Mouse (Mus musculus) hematopoietic stem cell, adult 5-6 weeks (primary cell): ENCODE data around the gene Ets2. TPM values are rescaled to one million over a fixed set of nuclear protein-coding genes. Genes with fewer than 3 reads are reported as not detected.
"Not testable (repeated sequence)": the region's sequence is repeated elsewhere in the genome, so short reads cannot be mapped to it uniquely, and the experiment has no call there.

Experiments used
- ATAC-seq, 2 experiments: fragments of 125-278 bp in 1 of 2; replicated peaks in 1 of 2; 2 replicates each; pipeline ENCODE4 v1.8.0; 2016 to 2017; ENCODE audit warnings: inconsistent platforms in 2 of 2, mild to moderate bottlenecking in 2 of 2, moderate number of reproducible peaks in 2 of 2, low read depth in 1 of 2, moderate TSS enrichment in 1 of 2; ENCODE audit not compliant: low FRiP score in 2 of 2, poor library complexity in 2 of 2, severe bottlenecking in 2 of 2, insufficient read depth in 1 of 2, low TSS enrichment in 1 of 2
- total RNA-seq: library from RNA; stranded (forward); fragments of 172-1452, 232-1000 nt; gene quantifications from 2 replicates; pipeline ENCODE4 v1.2.3, GENCODE M21; 2017

Gene Ets2
- total RNA-seq, 1 experiment from 2014 or later: 9.7 TPM

- no peak for ATAC-seq
Observed at GRCm38 (mm10) chr16:95746565-95746964, 44.7 kb downstream of the Ets2 start.

- peak; percentile 14 to 40; a peak in 1 of 4 replicates for ATAC-seq
Observed at GRCm38 (mm10) chr16:95749291-95750103, 47.6 kb downstream of the Ets2 start.

- peak; percentile 43 to 52; a peak in 1 of 4 replicates for ATAC-seq
Observed at GRCm38 (mm10) chr16:95750211-95750629, 48.3 kb downstream of the Ets2 start.

DNA sequence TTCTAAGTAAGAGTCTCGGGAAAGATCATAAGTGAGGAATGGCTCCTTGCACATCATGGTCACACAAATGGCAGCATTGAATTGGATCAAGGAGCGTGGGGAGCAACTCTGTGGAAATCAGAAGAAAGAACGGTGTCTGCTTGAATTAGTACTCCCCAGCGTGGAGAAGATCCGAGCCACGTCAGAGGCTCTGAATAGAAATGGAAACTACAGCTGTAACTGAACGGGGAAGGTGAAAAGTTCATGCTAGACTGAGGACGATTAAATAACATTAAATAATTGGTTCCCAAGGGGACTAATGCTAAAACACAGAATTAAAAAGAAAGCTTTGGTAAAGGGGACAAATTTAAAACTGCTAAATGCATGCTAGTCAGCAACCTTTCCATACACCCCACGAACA, 50.6 kb downstream of the Ets2 start:
- no peak for ATAC-seq

DNA sequence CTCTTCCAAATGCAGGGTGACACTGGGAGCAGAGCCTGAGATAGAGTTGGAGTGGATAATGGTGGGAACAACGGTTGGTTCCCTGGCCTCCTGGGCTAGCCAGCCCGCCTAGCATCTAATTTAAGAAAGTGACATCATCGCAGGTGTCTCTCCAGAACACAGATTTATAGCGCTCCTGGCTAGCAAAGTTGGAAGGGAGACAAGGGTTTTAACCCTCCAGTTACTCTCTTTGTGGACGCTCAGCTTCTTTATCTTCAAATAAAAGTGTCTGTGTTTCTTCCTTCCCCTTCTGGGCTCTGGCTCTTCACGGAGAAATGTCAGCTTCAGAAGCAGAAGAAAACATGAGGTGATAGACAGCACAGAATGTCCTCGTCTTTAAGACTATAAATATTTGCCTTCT, 51.4 kb downstream of the Ets2 start:
- no peak for ATAC-seq

DNA sequence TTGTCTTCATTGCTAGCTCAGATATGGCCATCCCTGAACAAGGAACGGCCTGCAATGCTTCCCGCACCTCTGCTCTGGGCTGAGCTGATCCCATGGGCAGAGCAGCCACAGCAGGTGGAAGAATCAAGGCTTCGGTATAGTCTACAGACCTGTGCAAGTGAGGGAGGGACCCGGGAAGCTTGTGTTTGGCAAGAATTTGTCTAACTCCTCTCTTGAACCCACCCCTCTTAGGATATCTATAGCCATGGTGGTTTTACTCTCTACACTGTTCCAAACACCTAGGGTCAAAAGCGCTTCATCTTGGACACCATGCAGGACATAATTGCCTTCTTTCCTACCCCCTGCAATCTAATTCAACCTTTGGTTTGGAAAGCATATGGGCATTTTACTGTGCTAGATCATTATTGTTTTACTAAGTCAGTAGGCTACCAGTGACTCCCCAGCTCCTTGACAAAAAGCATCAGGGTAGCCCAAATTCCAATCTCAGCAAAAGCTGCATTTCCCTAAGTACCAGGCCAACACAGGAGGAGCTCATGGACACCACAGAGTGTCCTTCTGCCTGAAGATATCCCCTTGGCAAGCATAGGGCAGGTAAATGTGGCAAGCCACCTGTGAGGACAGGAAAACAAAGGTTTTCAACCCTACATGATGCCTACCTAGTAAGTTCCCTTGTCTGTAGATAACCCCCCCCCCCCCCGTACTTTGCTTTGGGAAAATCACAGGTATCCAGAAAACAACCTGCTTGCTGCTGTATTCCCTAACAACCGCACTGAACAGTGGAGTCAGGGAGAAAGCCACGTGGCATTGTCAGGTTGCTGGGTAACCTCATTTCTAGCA, 57.5 kb downstream of the Ets2 start:
- no peak for ATAC-seq

DNA sequence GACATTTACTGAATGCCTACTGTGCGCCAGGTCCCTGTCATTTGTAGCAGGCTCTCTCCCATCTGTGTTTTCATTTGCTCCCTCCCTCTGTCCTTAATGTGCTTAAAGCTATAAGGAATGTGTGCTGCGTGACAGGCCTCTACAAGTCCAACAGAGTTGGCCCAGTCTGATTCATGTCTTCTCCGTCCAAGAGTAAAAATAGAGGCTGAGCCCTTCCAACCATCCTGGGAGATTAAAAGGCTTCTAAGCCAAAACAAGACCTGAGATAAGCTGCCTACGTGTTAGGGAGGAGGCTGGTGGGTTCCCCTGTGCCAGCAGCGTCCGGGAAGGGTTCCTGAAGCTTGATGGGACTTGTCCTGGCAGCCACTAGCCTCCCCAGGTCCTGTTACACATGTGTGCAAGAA, 58.1 kb downstream of the Ets2 start:
- ATAC-seq: no peak

- ATAC-seq: no peak
Observed at GRCm38 (mm10) chr16:95761742-95762141, 59.9 kb downstream of the Ets2 start.

- no peak for ATAC-seq
Observed at GRCm38 (mm10) chr16:95763201-95763600, 61.3 kb downstream of the Ets2 start.

- not testable (repeated sequence) for ATAC-seq
Observed at GRCm38 (mm10) chr16:95764041-95764440, 62.2 kb downstream of the Ets2 start.

GRCm38 (mm10) chr16:95766181-95766580, 64.3 kb downstream of the Ets2 start:
- no peak for ATAC-seq

GRCm38 (mm10) chr16:95767246-95767645, 65.4 kb downstream of the Ets2 start:
- no peak for ATAC-seq

DNA sequence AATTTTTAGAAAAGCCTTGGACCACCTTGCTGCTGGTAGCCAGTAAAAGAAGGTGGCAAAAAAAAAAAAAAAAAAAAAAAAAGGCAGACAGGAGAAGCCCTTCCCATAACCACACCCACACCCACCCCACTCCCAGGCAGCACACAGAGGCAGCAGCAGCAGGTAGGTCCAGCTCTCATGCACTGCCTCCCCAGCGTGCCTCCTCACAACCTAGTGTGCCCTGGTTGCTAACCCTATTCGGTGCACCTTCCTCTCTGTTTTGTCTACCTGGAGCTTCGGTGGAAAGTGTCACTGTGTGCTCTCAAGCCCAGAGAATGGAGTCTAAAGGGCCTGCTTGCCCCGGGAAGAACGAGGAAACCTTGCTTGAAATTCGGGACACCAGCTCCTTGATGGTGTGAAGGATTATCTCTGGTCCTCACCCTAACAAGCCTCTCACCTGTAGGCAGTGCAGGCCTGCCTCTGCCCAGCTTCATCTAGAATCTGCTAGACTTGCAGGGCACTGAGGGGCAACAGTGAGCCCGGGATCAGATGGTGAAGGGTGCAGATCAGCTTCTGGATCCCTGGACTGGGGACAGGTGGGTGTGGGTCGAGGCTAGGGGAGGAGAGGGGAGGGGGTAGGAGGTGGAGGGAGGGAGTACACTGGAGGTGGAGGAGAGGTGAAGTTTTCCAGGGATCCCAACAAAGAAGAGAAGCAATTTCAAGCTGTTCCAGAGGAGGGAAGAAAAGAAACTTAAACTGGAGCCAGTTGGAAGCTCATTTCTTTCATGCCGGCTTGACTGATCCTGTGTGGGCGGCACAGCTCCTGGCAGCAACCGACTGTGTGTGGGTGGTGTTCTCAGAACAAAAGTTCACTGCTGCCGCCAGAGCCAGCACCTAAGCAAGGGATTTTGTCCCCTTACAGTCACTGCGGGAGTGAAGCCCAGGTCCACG, 67.5 kb downstream of the Ets2 start:
- no peak for ATAC-seq

GRCm38 (mm10) chr16:95769996-95770334, 68.1 kb downstream of the Ets2 start:
- no peak for ATAC-seq

DNA sequence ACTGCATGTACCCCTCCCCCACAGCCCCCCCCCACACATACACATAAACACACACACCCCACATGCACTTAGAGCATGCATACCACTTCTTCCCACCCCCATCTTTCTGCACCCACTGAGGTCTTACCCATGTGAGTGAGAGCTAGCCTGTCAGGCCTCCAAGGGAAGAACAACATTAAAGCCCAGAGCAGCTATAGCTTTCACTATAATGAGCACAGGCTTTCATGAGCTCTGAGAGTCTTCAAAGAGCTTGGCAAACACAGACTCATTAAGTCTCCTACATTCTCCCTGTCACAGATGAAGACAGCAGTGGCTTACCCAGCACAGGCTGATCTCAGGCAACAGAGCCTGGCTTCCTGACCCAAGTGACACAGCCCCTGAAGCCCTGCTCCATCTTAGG, 68.5 kb downstream of the Ets2 start:
- no peak for ATAC-seq
